Mouse (Mus musculus) left cerebral cortex, adult 18-20 months (tissue): ENCODE data around the gene Ccnb2. TPM values are rescaled to one million over a fixed set of nuclear protein-coding genes. Genes with fewer than 3 reads are reported as not detected.
"Not testable (repeated sequence)": the region's sequence is repeated elsewhere in the genome, so short reads cannot be mapped to it uniquely, and the experiment has no call there.

Experiments used
- DNase-seq, 2 experiments: peaks; one replicate each; pipeline ENCODE4 v3.0.0; 2021 to 2022; ENCODE audit warnings: low spot score in 2 of 2, mixed read lengths in 1 of 2
- long read RNA-seq, 2 experiments: library from polyadenylated mRNA; stranded (forward); transcript quantifications; one replicate each; pipeline ENCODE4 v2.0.0; 2021
- total RNA-seq, 2 experiments: library from RNA; stranded (reverse); gene quantifications; 2 replicates each; pipeline ENCODE4 v1.2.3; 2021

The Ccnb2 gene
- 1 to 10 TPM in 1 of 2 experiments, under 1 TPM in 1; 0.80 to 1.7 TPM for total RNA-seq
- long read RNA-seq, experiment 1, result 0 reads
- long read RNA-seq, experiment 2, partial matches to known transcripts, result 1 of 1 reads
- long read RNA-seq, experiment 2, other reads (novel, unspliced or antisense), result 0 of 1 reads

DNA sequence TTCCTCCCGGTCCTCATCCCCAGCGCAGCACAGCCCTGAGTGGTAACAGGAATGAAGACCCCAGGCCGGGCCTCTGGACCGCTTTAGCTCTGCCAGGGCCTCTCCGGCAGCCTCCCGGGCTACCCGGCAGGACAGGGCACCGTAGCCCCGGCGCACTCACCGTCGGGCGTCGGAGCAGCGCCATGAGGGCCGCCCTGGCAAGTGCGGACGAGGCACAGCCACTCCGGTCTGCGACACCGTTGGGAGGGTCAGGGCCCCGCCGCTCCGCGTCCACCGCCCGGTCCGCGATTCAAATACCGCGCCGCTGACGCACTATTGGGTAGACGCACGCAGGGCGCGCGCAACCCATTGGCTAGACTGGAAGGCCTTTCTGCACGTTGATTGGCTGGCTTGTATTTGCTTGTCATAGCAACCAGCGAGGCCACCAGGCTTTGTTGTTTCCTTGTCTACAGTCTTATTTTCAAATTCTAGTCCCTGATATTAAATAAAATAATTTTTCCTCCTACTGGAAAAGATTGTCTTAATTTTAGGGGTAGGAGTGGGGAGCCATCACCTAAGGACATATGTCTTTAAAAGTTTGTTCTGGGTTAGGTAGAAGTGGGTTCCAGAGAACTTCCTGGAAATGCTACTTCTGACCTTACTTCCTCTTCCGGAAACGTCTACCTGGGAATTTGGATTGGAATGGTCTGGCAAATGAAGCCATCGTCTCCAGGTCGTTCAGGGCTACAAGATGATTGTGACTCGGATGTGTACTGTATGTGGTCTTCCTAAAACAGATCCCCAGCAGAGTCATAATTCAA is at the start of gene Ccnb2:
TSS of gene Ccnb2 (minus strand) at position 291 of the 800 bp plus-strand sequence.
- peak; percentile 81 to 83 for DNase-seq

- not testable (repeated sequence) for DNase-seq
Observed at GRCm38 (mm10) chr9:70463091-70463490, 41.7 kb upstream of the Ccnb2 start.

DNA sequence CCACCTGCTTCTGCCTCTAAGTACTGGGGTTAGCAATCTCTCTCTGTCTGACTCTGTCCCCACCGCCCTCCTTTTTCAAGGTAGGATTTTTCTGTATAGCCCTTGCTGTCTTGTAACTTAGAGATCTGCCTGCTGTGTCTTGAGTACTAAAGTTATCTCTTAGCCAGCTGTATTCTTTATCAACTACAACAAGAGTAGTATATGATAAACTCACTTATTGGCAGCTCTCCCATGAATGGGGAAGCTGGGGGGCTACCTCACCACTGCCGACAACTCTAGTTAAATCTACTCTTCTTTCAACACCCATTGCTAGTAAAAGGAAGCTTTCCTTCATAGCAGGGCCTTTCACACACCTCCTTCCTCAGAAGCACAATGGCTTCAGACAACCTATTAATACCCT is 31.0 kb upstream of the Ccnb2 start:
- DNase-seq, result no peak

DNA sequence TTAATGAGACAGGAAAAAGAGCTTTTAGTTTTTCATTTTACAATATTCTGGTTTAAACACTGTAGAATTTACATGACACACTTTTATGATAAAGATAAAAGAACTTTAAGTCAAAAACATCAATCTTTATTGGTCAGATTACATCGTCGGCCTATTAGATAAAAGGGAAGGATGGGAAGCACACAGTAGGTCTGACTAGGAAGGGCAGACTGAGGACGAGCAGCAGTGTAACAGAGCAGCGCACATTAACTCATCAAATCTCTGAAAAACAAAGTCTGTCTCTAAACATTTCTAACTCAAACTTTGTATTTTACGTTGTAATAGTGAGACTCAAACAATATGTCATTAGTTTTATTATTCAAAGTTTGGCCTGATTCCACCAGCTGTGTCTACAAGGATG is 27.7 kb upstream of the Ccnb2 start:
- no peak for DNase-seq

GRCm38 (mm10) chr9:70439959-70440358 is 18.6 kb upstream of the Ccnb2 start:
- no peak for DNase-seq

- DNase-seq, result no peak
Observed at GRCm38 (mm10) chr9:70422661-70423060, 1.3 kb upstream of the Ccnb2 start.

- no peak for DNase-seq
Observed at GRCm38 (mm10) chr9:70416412-70416811, 4.9 kb downstream of the Ccnb2 start.

- no peak for DNase-seq
Observed at GRCm38 (mm10) chr9:70413038-70413437, 8.3 kb downstream of the Ccnb2 start.

DNA sequence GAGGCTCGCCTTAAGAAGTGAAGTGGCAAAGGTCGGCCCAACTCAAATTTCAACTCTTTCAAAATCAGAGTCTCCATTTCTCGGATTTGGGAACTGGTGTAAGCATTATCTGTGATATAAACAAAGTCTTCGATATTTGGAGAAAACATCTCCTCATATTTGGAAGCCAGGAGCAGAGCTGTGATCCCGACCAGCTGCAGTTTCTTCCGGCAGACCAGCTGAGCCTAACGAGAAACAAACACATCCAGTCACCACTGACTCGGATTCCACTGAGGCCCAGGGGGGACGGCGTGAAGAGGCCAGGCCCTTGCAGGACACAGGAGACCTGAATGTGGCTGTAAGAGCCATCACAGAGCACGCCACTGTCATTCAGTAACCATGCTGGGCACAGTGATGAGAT is 10.7 kb downstream of the Ccnb2 start:
- DNase-seq, result no peak

DNA sequence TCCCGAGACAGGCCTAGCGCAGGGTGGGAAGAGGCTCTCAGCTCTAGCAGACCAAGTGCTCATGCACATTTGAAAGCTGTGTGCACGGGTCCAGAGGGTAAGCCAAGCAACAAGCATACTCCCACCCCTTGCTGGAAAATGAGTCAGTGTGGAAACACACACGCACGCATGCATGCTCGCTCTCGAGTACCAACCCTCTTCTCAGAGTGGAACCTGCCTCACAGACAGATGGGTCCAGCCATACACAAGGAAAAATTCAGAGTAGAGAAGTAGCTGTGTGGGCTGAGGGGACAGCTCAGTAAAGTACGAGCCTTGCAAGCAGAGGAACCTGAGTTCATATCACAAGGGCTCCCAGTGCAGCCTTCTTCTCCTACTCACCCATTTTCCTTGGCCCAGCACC is 11.6 kb downstream of the Ccnb2 start:
- no peak for DNase-seq

DNA sequence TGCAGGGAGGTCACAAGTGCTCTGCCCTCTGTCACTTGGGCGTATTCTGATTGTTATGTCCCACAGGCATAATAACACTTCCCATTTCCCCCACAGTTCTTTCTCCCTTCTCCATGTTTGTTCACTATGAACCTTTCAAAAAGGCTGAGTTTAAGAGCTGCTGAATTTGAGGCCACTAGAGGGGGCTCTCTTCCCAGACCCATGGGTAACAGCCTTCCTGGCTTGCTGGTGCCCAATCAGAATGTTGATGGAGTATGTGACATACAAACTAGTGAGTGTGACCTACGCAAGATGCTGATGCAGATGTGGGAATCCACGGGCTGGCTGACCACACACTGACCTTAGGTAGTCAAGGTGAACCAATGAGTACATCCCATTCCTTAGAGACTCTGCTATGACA is 12.6 kb downstream of the Ccnb2 start:
- peak in 1 of 2 experiments; percentile 47 for DNase-seq

- no peak for DNase-seq
Observed at GRCm38 (mm10) chr9:70406596-70406995, 14.8 kb downstream of the Ccnb2 start.

- DNase-seq, result peak in 1 of 2 experiments; percentile 23
Observed at GRCm38 (mm10) chr9:70401937-70402539, 19.3 kb downstream of the Ccnb2 start.

GRCm38 (mm10) chr9:70396083-70396482 is 25.3 kb downstream of the Ccnb2 start:
- no peak for DNase-seq

DNA sequence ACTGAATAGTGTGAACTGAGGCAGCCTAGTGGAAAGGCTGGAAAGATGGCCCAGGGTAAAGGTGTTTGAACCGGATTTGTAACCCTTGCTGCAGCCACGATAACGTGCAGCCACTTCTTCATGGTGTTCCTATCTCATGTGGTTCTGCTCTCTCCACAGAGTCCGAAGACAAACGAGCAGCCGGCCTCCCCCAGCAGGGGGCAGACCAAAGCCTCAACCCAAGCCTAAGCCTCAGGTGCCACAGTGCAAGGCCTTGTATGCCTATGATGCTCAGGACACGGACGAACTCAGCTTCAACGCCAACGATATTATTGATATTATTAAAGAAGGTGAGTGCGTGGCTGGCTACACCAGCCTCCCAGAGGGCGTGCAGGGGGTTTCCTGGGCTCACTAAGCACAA is 25.7 kb downstream of the Ccnb2 start:
- DNase-seq, result peak; percentile 28 to 33

- DNase-seq, result peak; percentile 33 to 39
Observed at GRCm38 (mm10) chr9:70392563-70392907, 28.8 kb downstream of the Ccnb2 start.

GRCm38 (mm10) chr9:70391660-70392562 is 29.4 kb downstream of the Ccnb2 start:
- DNase-seq, result no peak

DNA sequence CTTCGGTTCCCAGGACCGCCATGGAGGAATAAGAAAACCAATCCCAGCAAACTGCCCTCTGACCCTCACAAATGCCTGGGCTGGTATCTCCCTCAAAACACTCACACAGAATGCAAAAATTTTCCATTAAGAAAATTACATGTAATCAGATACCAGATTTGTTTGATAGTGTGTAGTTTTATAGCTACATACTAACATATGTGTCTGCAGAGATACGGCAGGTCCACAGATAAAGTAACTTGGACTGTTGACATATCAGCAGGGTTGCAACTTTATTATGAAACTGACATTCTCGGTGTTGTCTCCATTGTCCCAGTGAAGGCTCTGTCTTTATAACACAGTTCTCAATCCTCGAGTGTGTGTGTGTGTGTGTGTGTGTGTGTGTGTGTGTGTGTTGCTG is 30.3 kb downstream of the Ccnb2 start:
- DNase-seq, result no peak

- DNase-seq, result no peak
Observed at GRCm38 (mm10) chr9:70389548-70389947, 31.8 kb downstream of the Ccnb2 start.

GRCm38 (mm10) chr9:70387410-70388119 is 33.8 kb downstream of the Ccnb2 start:
- DNase-seq, result no peak
